Mouse (Mus musculus) kidney, embryonic 14.5 days (tissue): ENCODE measurements at regions not wholly inside any gene's neighbourhood (a gene's known extent, or its start where the extent isn't known, plus 50 kb on each side); places are given as distances from the start of the nearest gene placed in this dataset.
"Not testable (repeated sequence)": the region's sequence is repeated elsewhere in the genome, so short reads cannot be mapped to it uniquely, and the experiment has no call there.

Experiments used
- ATAC-seq: fragments of 200-750 bp; cut with Nextera tagmentation; 2 replicates; pipeline ENCODE4 v1.8.0; 2017; ENCODE audit warnings: moderate number of reproducible peaks, mild to moderate bottlenecking, moderate TSS enrichment, moderate library complexity; ENCODE audit not compliant: low FRiP score, low TSS enrichment
- H3K27ac ChIP-seq: fragments of 300-500 bp; sonication (generic); 2 replicates; pipeline ENCODE4 v1.5.1; 2014; ENCODE audit warnings: low read depth, mild to moderate bottlenecking, low read length, moderate library complexity, mixed read lengths
- H3K27me3 ChIP-seq: fragments of 300-500 bp; sonication (generic); 2 replicates; pipeline ENCODE4 v1.6.1; 2014; ENCODE audit warnings: mild to moderate bottlenecking, low read length; ENCODE audit not compliant: control insufficient read depth, insufficient read depth
- H3K36me3 ChIP-seq: fragments of 300-500 bp; sonication (generic); 2 replicates; pipeline ENCODE4 v1.6.1; 2014; ENCODE audit warnings: low read length, mixed read lengths; ENCODE audit not compliant: control insufficient read depth, insufficient read depth
- H3K4me1 ChIP-seq: fragments of 300-500 bp; sonication (generic); 2 replicates; pipeline ENCODE4 v1.6.1; 2014; ENCODE audit warnings: low read length, mixed read lengths; ENCODE audit not compliant: control insufficient read depth, insufficient read depth
- H3K4me2 ChIP-seq: fragments of 300-500 bp; sonication (generic); replicated peaks from 2 replicates; pipeline ENCODE4 v1.6.1; 2014; ENCODE audit warnings: low read depth, mild to moderate bottlenecking, low read length
- H3K4me3 ChIP-seq: fragments of 300-500 bp; sonication (generic); 2 replicates; pipeline ENCODE4 v1.5.1; 2014; ENCODE audit warnings: mild to moderate bottlenecking, low read length
- H3K9ac ChIP-seq: fragments of 300-500 bp; sonication (generic); 2 replicates; pipeline ENCODE4 v1.6.1; 2014; ENCODE audit warnings: low read depth, mild to moderate bottlenecking, low read length, moderate library complexity
- H3K9me3 ChIP-seq: fragments of 300-500 bp; sonication (generic); 2 replicates; pipeline ENCODE4 v1.6.1; 2016; ENCODE audit warnings: low read length; ENCODE audit not compliant: control insufficient read depth
- WGBS: fragments of 180-500 bp; shearing (Covaris S2); extraction: QIAGEN DNeasy Blood & Tissue Kit; methylation state at CpG from one replicate; pipeline ENCODE4 v1.1.7; 2014; 5-methylcytosine and 5-hydroxymethylcytosine counted together

GRCm38 (mm10) chr3:21735688-21736087 lies 340.8 kb upstream of the Tbl1xr1 start:
- H3K9me3 ChIP-seq, H3K4me1 ChIP-seq, H3K4me3 ChIP-seq, H3K9ac ChIP-seq, H3K27ac ChIP-seq, H3K4me2 ChIP-seq, ATAC-seq, H3K27me3 ChIP-seq, H3K36me3 ChIP-seq: not testable (repeated sequence)
- WGBS: 95% methylated on average over 2 of the region's 2 CpGs

GRCm38 (mm10) chr3:21739720-21740119 lies 336.7 kb upstream of the Tbl1xr1 start:
- Histone ChIP-seq H3K36me3 (no peaks in the 10 kb centered on the region), H3K4me1 (no peaks in the 10 kb centered on the region), H3K4me2 (no peak overlapping the region), H3K27me3 (no peaks in the 10 kb centered on the region), H3K27ac (no peak overlapping the region), H3K4me3 (no peak overlapping the region), H3K9me3 (no peaks in the 10 kb centered on the region), H3K9ac (no peak overlapping the region)
- no peak for ATAC-seq
- WGBS: 84% methylated on average over 4 of the region's 4 CpGs

- no peak overlapping the region for H3K9ac ChIP-seq
- no peak for ATAC-seq
- H3K4me1 ChIP-seq: no peaks in the 10 kb centered on the region
- WGBS: 95% methylated on average over 1 of the region's 1 CpGs
- H3K9me3 ChIP-seq: no peaks in the 10 kb centered on the region
- H3K4me3 ChIP-seq: no peak overlapping the region
- H3K36me3 ChIP-seq: no peaks in the 10 kb centered on the region
- H3K27me3 ChIP-seq: no peaks in the 10 kb centered on the region
- H3K27ac ChIP-seq: no peak overlapping the region
- H3K4me2 ChIP-seq: no peak overlapping the region
These were observed 332.3 kb upstream of the Tbl1xr1 start for GRCm38 (mm10) chr3:21744107-21744506.

DNA sequence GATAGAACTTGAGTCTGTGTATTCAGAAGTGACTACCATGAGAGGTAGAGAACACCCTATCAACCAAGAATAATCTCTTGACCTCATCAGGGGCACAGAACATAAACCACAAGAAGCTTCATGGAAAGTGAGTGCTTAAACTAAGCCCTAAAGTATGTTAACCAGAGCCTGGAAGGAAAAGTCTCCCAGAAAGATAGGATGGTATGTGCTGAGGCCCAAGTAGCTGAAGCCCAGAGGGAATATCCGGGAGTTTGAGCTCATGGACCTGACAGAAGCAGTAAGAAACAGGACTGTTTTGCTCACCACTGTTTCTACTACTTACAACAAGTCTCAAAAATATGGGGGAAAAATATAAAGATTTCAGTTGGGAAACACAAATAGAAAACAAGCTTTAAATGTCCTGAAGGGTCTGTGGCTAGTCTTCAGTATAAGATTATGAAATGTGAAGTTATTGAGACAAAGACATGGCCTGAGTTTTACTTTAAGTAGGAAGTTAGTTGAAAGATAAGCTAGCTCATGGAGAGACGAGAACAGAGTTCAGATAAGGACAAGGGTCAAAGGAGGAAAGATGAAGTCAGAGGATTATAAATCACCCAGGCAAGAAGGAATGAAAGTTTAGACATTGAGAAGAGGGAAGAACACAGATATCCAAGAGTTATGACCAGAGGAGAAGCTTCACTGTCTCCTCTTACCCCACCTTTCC lies 315.8 kb upstream of the Tbl1xr1 start:
- no peak for ATAC-seq
- H3K4me3 ChIP-seq: no peak overlapping the region
- no peaks in the 10 kb centered on the region for H3K4me1 ChIP-seq
- no peaks in the 10 kb centered on the region for H3K9me3 ChIP-seq
- H3K9ac ChIP-seq: no peak overlapping the region
- no peak overlapping the region for H3K4me2 ChIP-seq
- H3K36me3 ChIP-seq: no peaks in the 10 kb centered on the region
- WGBS: 46% methylated on average over 2 of the region's 2 CpGs
- no peaks in the 10 kb centered on the region for H3K27me3 ChIP-seq
- no peak overlapping the region for H3K27ac ChIP-seq

DNA sequence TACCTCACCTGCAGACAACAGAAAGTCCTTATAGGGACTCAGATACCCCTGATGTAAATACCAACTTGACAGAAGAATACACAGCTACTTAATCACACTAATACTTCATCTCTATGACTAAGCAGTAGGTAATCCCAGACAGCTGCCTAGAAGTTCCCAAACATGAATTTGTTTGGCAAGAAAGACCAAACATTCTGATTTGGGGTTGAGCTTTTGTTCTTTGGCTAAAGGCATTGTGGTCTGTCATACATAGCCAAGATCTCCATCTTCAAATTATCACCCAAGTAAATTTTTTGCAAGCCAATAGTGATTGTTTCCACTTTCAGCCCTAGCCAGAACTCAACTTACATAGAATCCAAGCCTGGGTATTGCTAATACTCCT lies 315.2 kb upstream of the Tbl1xr1 start:
- Histone ChIP-seq H3K27ac (no peak overlapping the region), H3K27me3 (no peaks in the 10 kb centered on the region), H3K4me2 (no peak overlapping the region), H3K36me3 (no peaks in the 10 kb centered on the region), H3K4me3 (no peak overlapping the region), H3K9me3 (no peaks in the 10 kb centered on the region), H3K9ac (no peak overlapping the region), H3K4me1 (no peaks in the 10 kb centered on the region)
- ATAC-seq: no peak

GRCm38 (mm10) chr3:21761909-21762308 lies 314.5 kb upstream of the Tbl1xr1 start:
- ATAC-seq: no peak
- no peaks in the 10 kb centered on the region for H3K4me1 ChIP-seq
- H3K27ac ChIP-seq: no peak overlapping the region
- WGBS: 93% methylated on average over 3 of the region's 3 CpGs
- H3K27me3 ChIP-seq: no peaks in the 10 kb centered on the region
- H3K36me3 ChIP-seq: no peaks in the 10 kb centered on the region
- no peaks in the 10 kb centered on the region for H3K9me3 ChIP-seq
- H3K4me2 ChIP-seq: no peak overlapping the region
- H3K4me3 ChIP-seq: no peak overlapping the region
- H3K9ac ChIP-seq: no peak overlapping the region

DNA sequence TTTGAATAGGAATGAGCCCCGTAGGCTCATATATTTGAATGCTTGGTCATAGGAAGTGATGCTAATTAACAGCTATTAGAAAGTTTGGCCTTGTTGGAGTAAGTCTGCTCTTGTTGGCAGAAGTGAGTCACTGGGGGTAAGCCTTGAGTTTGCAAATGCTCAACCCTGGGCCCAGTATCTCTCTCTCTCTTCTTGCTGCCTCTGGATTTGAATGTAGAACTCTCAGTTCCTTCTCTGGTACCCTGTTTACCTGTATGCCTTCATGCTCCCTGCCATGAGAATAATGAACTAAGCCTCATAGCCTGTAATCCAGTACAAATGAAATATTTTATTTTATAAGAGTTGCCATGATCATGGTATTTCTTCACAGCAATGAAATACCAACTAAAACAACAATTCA lies 308.4 kb upstream of the Tbl1xr1 start:
- 87% methylated on average over 1 of the region's 1 CpGs for WGBS
- Histone ChIP-seq H3K4me3 (no peak overlapping the region), H3K9ac (no peak overlapping the region), H3K27ac (no peak overlapping the region), H3K36me3 (no peaks in the 10 kb centered on the region), H3K4me2 (no peak overlapping the region), H3K9me3 (no peaks in the 10 kb centered on the region), H3K4me1 (no peaks in the 10 kb centered on the region), H3K27me3 (no peaks in the 10 kb centered on the region)
- no peak for ATAC-seq

GRCm38 (mm10) chr3:21769920-21770547 lies 306.4 kb upstream of the Tbl1xr1 start:
- no peak overlapping the region for H3K4me2 ChIP-seq
- ATAC-seq: no peak
- H3K4me3 ChIP-seq: no peak overlapping the region
- H3K27me3 ChIP-seq: no peaks in the 10 kb centered on the region
- H3K27ac ChIP-seq: no peak overlapping the region
- no peak overlapping the region for H3K9ac ChIP-seq
- no peaks in the 10 kb centered on the region for H3K4me1 ChIP-seq
- no peaks in the 10 kb centered on the region for H3K9me3 ChIP-seq
- WGBS: 48% methylated on average over 9 of the region's 9 CpGs
- H3K36me3 ChIP-seq: no peaks in the 10 kb centered on the region

DNA sequence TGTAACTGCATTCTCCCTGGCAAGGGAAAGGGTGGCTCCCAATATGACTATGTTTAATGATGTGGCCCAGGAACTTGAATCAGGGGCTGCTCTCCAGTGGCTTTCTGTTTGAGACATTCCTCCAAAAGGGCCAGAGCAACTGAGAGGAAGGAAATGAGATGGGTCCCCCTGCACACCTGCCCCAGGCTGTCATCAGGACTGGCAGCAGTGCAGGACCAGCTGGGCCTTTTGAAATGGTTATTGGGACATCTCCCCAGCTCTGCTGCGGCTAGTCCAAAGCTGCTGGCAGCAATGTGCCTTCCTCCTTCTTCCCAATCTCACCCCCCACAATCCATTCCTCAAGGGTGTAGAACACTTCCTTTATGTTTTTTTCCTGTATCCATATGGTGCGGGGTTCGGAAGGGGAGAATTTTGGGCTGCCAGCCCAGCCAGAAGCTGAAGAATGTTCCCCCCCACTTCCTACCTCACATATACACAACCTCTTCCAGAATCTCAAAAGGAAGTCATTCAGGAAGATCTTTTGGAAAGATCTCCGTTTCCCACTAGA lies 304.6 kb upstream of the Tbl1xr1 start:
- WGBS: 78% methylated on average over 4 of the region's 4 CpGs
- H3K4me3 ChIP-seq: no peak overlapping the region
- H3K4me1 ChIP-seq: no peaks in the 10 kb centered on the region
- H3K27me3 ChIP-seq: no peaks in the 10 kb centered on the region
- H3K36me3 ChIP-seq: no peaks in the 10 kb centered on the region
- H3K4me2 ChIP-seq: no peak overlapping the region
- no peaks in the 10 kb centered on the region for H3K9me3 ChIP-seq
- no peak overlapping the region for H3K9ac ChIP-seq
- ATAC-seq: no peak
- no peak overlapping the region for H3K27ac ChIP-seq
